Mouse (Mus musculus) brain, adult 2 months (tissue): ENCODE results near the gene Tbc1d25.

ENCODE experiments used
- DNase-seq: peaks from one replicate; pipeline ENCODE4 v3.0.0; 2011; ENCODE audit warnings: low read depth, low spot score

Tbc1d25 gene

GRCm38 (mm10) chrX:8179646-8180045 is 3.7 kb upstream of the Tbc1d25 start:
- DNase-seq = no peak

DNA sequence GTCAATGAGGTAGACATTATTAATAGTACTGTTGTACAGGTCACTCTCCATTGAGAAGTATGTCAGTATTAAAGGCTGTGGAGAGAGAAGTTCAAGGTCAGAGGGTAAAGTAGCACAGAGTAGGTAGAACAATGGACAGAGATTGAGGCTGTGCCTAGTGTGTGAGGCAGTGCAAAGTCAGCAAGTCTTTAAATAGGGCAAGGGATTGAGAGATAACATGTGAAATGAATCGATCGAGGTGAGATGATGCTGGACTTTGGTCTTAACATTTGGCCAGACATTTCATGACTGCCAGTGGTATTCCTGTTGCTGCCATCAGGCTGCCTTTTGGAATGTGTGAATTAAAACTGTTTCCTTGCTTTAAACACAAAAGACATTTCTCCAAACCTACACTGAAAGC is 2.9 kb upstream of the Tbc1d25 start:
- no peak for DNase-seq

- no peak for DNase-seq
Measured at GRCm38 (mm10) chrX:8175169-8175503, 845 bp downstream of the Tbc1d25 start.

GRCm38 (mm10) chrX:8167716-8168647 is 8.0 kb downstream of the Tbc1d25 start:
- DNase-seq = no peak

GRCm38 (mm10) chrX:8164471-8164870 is 11.5 kb downstream of the Tbc1d25 start:
- DNase-seq = peak; percentile 75

GRCm38 (mm10) chrX:8163076-8163475 is 12.9 kb downstream of the Tbc1d25 start:
- DNase-seq = peak; percentile 86

DNA sequence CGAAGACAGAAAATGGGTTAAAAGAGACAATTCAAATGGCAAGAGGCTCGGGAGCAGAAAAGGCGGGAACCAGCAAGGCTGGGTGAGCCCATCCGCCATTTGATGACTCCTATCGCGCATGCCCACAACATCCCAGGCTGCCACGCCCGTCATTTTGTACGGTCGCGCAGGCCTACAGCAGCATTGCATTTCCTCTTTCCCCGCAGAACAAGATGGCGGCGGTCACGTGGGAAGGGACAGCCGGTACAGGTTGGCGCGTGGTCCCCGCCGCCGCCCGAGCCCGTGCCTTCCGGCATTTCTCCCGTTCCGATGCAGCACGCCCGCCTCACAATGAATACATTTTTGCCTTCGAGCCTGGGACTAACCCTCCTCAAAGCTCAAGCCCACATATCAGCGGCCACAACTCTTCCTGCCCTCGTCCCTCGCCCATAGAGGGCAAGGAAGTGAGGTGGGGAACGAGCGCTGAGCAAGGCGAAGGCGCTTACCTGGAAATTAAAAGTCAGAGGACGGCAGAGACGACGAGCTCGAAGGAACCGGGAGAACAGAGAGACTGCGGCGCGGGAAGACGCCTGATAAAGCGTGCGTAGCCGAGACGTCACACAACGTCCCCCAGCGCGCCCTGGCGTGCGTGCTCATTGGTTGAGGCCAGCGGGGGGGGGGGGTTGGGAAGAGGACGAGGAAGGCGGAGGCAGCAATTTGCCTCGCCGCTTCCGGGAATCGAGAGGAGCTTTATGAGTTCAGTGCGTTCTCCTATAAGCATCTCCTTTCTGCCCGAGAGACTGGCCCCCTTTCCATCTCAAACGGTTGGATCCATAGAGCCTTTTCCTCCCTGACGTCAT is 30.6 kb downstream of the Tbc1d25 start, which contains the start of gene Rbm3:
Gene Rbm3 (minus strand): TSS at position 728 of the 839 bp plus-strand sequence.
- peak; percentile 95 for DNase-seq

DNA sequence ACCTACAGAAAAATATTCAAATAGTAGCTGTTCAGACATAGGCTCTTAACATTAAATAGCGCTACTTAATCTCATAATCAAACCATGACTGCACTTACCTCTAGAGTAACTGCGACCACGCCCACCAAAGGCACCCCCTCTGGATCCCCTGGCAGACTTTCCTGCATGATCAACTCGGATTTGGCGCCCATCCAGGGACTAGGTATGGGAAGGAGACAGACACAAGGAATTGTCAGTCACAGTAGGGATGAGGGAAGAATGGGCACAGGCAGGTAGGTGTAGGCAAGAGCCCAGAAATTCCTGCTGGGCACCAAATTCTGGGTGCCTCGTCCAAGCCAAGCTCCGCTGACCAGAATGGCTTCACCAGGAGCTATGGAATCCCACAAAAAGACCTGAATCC is 32.2 kb downstream of the Tbc1d25 start:
- DNase-seq = no peak

DNA sequence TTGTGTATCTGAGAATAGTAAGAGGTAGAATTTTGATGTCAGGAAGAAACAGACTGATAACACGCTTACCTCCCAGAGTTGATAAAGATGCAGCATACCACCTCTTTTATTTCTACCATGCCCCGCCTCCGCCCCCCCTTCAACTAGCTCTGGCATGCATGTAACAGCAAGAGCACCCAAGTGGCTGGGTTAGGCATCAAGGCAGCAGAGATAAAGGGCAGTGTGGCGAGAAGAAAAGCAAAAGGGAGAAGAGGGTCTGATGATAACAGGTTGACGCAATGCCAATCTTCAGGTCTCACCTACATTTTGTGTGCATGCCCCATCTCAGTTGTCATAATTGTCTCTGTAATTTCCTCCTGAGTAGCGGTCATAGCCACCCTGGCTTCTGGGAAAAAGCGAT is 33.0 kb downstream of the Tbc1d25 start:
- no peak for DNase-seq

GRCm38 (mm10) chrX:8141058-8141457 is 34.9 kb downstream of the Tbc1d25 start:
- DNase-seq = no peak

- DNase-seq = no peak
Measured at GRCm38 (mm10) chrX:8140446-8140845, 35.5 kb downstream of the Tbc1d25 start.

DNA sequence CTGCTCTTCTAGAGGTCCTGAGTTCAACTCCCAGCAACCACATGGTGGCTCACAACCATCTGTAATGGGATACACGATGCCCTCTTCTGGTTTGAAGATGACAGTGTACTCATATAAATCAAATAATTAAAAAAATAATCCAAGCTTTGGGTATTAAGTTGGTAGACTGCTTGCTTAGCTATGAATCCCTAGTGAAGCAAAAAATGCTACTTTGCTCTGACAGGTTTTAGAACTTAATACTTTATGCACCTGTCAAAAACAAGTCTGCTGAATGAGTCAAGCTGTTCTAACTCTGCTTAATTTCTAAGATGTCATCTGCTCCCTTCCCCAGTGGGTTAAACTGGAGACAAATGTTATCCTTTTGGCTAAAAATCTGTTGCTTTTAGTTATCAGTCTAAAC is 36.5 kb downstream of the Tbc1d25 start:
- DNase-seq = no peak

- peak; percentile 10 for DNase-seq
Measured at GRCm38 (mm10) chrX:8135886-8136285, 40.1 kb downstream of the Tbc1d25 start.

DNA sequence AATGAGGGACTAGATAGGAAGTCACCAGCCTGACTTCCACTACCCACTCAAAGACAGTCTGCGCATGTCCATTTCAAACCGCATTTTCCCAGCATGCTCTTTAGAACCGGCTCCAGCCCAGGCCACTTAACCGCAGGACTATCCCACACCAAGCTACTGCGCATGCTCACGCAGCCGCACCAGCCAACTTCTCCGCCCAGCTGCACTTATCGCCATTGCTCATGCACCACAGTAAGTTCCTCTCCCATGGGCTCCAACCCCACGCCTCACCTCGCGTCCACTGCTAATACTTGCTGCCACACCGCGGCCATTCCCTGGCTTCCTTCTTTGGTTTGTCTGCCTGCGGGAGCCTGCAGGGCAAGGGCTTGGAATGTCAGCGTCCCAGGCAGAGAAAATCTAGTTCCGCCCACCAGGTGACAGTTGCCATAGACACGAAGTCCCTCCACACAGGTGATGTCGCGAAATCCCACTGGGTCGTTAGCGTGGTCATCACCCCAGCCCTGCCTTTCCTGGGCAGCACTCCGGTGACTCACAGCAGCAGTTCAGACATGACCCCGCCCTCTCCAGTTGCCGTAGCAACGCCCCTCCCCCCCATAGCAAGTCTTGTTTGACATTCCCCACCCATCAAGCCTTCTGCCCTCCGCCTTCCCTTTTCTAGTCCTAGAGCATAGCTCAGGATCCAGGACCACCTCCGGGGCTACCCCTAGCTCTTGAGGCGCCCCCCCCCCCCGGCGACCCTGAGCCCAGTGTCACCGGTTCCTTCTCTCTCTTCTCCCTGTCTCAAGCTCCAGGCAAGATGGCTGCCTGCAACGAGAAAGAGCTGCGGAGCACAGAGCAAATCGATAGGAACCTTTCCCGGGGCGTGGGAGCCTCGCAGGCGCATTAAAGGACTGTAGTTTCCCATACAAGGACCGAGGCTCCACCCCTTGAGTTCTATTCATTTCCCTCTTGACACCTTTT is 43.7 kb downstream of the Tbc1d25 start, which contains the start of gene Wdr13:
Gene Wdr13 (minus strand): TSS at position 876 of the 960 bp plus-strand sequence.
- DNase-seq = peak; percentile 98

- no peak for DNase-seq
Measured at GRCm38 (mm10) chrX:8131393-8131792, 44.6 kb downstream of the Tbc1d25 start.

- DNase-seq = no peak
Measured at GRCm38 (mm10) chrX:8125235-8125634, 50.7 kb downstream of the Tbc1d25 start.

DNA sequence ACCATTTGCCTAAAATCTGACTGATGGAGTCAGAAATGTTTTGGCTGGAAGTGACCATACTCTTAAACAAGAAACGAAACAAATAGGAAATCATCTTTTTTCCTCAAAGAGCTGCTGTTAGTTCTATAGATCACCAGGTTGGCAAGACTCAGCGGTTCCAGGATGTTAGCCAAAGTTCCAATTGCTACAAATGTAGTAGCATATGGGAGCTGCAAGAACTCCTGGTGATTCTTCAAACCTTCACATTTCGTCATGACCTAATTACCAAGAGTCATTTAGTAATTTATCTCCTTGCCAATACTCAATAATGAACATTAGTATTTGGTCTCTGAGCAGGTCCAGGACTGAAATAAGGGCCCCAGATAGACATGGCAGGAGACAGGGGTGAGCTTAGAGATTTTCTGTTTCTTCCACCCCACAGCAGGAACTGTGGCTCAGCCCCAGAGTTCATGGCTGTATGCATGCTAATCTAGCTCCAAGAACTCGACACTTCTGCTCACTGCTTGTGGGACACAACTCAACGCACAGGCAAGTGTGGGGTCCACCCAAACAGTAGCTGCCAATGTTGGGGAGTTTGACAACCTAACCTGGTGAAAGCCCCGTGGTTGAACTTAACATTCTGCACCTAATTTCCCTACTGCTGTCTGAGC is 52.0 kb downstream of the Tbc1d25 start:
- peak; percentile 80 for DNase-seq

DNA sequence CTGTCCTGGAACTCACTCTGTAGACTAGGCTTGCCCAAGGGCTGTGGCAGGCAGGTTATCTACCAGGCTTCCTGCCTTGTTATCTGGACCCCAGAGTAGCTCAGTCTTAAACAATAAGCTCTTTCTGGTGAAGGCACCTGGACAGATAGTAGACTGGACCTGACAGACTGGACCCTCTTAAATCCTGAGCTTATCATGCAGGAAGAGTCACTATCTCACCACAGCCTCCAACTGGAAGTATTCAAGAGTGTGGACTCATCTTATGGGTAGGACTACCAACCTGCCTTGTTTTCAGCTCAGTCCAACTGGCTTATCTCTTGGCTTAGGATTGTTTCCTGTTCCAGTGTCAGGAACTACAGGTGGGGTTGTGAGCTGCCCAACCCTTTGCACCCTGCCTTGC is 58.7 kb downstream of the Tbc1d25 start:
- no peak for DNase-seq

GRCm38 (mm10) chrX:8115275-8115674 is 60.7 kb downstream of the Tbc1d25 start:
- no peak for DNase-seq

- no peak for DNase-seq
Measured at GRCm38 (mm10) chrX:8105019-8105418, 71.0 kb downstream of the Tbc1d25 start.
